Mouse (Mus musculus) cerebellum, adult 2 months (tissue): ENCODE results near the gene Mak.

ENCODE experiments used
- CTCF ChIP-seq: fragments of 200-500 bp; IDR thresholded peaks from 2 replicates; pipeline ENCODE4 v1.5.1; 2011; ENCODE audit warnings: low read depth, mild to moderate bottlenecking, control low read depth, low read length, moderate library complexity, borderline replicate concordance; ENCODE audit not compliant: insufficient read depth
- POLR2A ChIP-seq: fragments of 200-500 bp; IDR thresholded peaks from 2 replicates; pipeline ENCODE4 v1.6.1; 2011; ENCODE audit warnings: low read length, control low read depth, borderline replicate concordance; ENCODE audit not compliant: insufficient read depth

- TF ChIP-seq POLR2A, result no peak
- TF ChIP-seq CTCF, result no peak
Measured at GRCm38 (mm10) chr13:41103841-41104525, 24.5 kb upstream of the Mak start.
